Mouse (Mus musculus): ENCODE data around the gene 4930442H23Rik. TPM values are rescaled to one million over a fixed set of nuclear protein-coding genes. Genes with fewer than 3 reads are reported as not detected.

The 4930442H23Rik gene
- total RNA-seq, 2 experiments from 2014 or later = not detected

GRCm38 (mm10) chr10:81210154-81210553 lies 26.5 kb upstream of the 4930442H23Rik start:
- Histone ChIP-seq H3K4me3 (no peak overlapping the region), H3K27ac (no peak overlapping the region)
- TF ChIP-seq CTCF (conservative IDR thresholded peaks at IDR 0.05) = peak; percentile 71
- no peak for DNase-seq (ENCODE audit: low spot score in 2 of 2)

GRCm38 (mm10) chr10:81204137-81204536 lies 20.5 kb upstream of the 4930442H23Rik start:
- no peak overlapping the region for H3K4me3 ChIP-seq
- no peak overlapping the region for H3K27ac ChIP-seq
- no peak for DNase-seq (ENCODE audit: low spot score in 2 of 2)

GRCm38 (mm10) chr10:81202978-81203720 lies 19.5 kb upstream of the 4930442H23Rik start:
- Histone ChIP-seq H3K4me3 (no peak overlapping the region), H3K27ac (no peak overlapping the region)
- no peak for TF ChIP-seq CTCF (conservative IDR thresholded peaks at IDR 0.05)
- no peak for DNase-seq (ENCODE audit: low spot score in 2 of 2)

More at GRCm38 (mm10) chr10:81204137-81204536, 20.5 kb upstream of the 4930442H23Rik start:
- no peak for TF ChIP-seq CTCF (conservative IDR thresholded peaks at IDR 0.05)

DNA sequence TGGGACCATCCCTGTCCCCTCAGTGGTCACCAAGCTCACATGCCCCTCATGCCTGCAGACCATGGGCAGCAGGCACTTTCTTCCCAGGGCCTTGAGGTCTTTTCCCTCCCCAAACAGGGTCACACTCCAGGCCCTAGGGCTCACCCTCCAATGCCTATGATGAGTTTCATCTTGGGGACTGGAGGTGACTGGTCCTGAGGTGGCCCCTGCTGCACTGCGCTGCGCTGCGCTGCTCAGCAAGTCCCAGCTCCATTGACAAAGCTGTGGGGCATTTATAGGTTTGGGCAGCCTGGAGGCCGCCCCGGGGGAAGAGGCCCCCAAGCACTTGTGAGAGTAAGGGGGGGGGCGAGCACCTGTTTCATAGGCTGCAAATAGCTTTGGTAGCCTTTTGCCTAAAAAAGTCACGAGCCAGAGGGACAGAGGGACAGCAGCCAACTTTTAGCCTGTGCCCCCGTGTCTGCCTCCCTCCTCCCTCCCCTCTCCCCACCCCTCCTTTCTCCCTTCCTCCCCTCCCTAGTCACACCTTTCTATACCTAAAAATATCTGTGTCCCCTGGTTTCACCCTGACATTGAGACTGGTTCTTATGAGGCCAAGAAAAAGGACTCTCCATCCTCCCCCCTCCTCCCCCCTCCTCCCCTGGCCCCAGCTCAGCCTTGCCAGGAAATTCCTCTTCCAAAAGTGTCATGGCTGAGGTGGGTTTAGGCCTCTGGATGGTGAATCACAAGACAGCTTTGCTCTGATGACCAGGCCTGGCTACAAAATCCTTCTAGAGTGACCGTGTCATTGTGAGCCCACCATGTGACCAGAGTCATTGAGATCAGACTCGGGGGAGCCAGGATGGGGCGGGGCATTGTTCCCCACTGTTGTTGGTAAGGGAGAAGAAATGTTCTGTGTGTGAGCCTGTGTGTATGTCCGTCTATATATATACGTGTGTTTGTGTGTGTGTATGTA lies 18.4 kb upstream of the 4930442H23Rik start, which contains the start of gene Nmrk2:
TSS of gene Nmrk2 (minus strand) at position 245 of the 952 bp plus-strand sequence.
- no peak for TF ChIP-seq CTCF (conservative IDR thresholded peaks at IDR 0.05)
- no peak for DNase-seq (ENCODE audit: low spot score in 2 of 2)
- Histone ChIP-seq H3K27ac (no peak within 1 kb of the TSS), H3K4me3 (no peak within 1 kb of the TSS)

GRCm38 (mm10) chr10:81200605-81201287 lies 17.1 kb upstream of the 4930442H23Rik start:
- TF ChIP-seq CTCF (conservative IDR thresholded peaks at IDR 0.05) = no peak
- no peak overlapping the region for H3K27ac ChIP-seq
- no peak for DNase-seq (ENCODE audit: low spot score in 2 of 2)
- H3K4me3 ChIP-seq = no peak overlapping the region

GRCm38 (mm10) chr10:81200141-81200540 lies 16.5 kb upstream of the 4930442H23Rik start:
- H3K4me3 ChIP-seq = no peak overlapping the region
- TF ChIP-seq CTCF (conservative IDR thresholded peaks at IDR 0.05) = no peak
- no peak for DNase-seq (ENCODE audit: low spot score in 2 of 2)
- no peak overlapping the region for H3K27ac ChIP-seq

GRCm38 (mm10) chr10:81198990-81199389 lies 15.3 kb upstream of the 4930442H23Rik start:
- TF ChIP-seq CTCF (conservative IDR thresholded peaks at IDR 0.05) = no peak
- no peak overlapping the region for H3K27ac ChIP-seq
- DNase-seq (ENCODE audit: low spot score in 2 of 2) = no peak
- no peak overlapping the region for H3K4me3 ChIP-seq

- H3K4me3 ChIP-seq = no peak overlapping the region
Observed at GRCm38 (mm10) chr10:81198230-81198629, 14.6 kb upstream of the 4930442H23Rik start.

GRCm38 (mm10) chr10:81197305-81197704 lies 13.7 kb upstream of the 4930442H23Rik start:
- Histone ChIP-seq H3K4me3 (no peak overlapping the region), H3K27ac (no peak overlapping the region)
- no peak for DNase-seq (ENCODE audit: low spot score in 2 of 2)
- no peak for TF ChIP-seq CTCF (conservative IDR thresholded peaks at IDR 0.05)

More at GRCm38 (mm10) chr10:81198230-81198629, 14.6 kb upstream of the 4930442H23Rik start:
- peak; percentile 93 for TF ChIP-seq CTCF (conservative IDR thresholded peaks at IDR 0.05)
- DNase-seq (ENCODE audit: low spot score in 2 of 2) = peak in 1 of 2 experiments; percentile 74
- no peak overlapping the region for H3K27ac ChIP-seq

DNA sequence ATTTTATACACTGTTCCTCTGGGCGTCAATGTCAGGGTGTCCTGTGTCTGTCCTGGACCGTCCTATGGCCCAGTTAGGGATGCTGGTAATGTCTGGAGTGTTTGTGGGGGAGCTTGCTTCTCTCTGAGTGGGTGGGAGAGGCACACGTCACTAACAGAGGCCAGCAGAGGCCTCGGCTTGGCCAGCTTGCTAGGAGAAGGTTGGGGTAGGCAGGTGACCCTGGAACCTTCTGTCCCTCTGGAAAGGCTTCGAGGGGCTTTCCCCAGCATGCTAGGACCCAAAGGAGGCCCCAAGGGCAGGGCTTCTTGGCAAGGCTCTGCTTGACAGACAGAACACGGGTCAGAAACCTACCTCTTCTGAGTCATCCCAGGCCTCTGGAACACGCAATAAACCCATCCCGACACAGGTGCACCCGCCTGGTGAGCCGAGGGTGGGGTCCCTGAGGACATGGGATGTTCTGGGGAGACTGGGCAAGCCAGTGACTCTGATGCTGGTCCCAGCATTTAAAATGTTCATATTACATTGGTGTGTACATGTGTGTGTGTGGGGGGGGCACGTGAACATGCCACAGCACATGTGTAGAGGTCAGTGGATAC lies 12.9 kb upstream of the 4930442H23Rik start:
- Histone ChIP-seq H3K27ac (no peak overlapping the region), H3K4me3 (no peak overlapping the region)
- no peak for TF ChIP-seq CTCF (conservative IDR thresholded peaks at IDR 0.05)
- DNase-seq (ENCODE audit: low spot score in 2 of 2) = no peak

DNA sequence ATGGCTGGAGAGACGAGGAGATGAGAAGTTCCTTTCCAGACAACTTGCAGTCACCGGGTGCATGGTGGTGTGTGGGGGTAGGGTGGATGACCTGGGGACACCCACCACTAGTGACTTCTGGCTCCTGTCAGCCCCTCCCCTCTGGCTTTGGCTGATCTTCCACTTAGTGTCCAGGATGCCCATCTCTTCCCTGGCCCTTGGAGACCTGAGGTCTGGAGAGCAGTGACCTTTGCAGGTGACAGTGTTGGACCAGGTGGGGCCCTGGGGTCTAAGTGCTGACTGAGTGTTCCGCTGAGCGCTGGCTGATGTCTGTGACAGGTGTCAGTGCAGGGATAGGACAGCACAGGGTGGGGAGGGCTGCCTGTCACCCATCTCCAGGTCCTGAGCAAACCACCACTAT lies 11.7 kb upstream of the 4930442H23Rik start:
- TF ChIP-seq CTCF (conservative IDR thresholded peaks at IDR 0.05) = no peak
- no peak overlapping the region for H3K27ac ChIP-seq
- no peak for DNase-seq (ENCODE audit: low spot score in 2 of 2)
- H3K4me3 ChIP-seq = no peak overlapping the region
